Mouse (Mus musculus) CH12.LX (cell line): ENCODE measurements around the gene Ifngr2.
A peak's percentile ranks its signal among the peaks of the same experiment; 100 is the strongest.

Source experiments
- CHD2 ChIP-seq: IDR thresholded peaks from 2 replicates; pipeline ENCODE4 v1.6.1; 2011; ENCODE audit warnings: low read length, improper control_type of control experiment
- CTCF ChIP-seq, 2 experiments: IDR thresholded peaks in 1 of 2; conservative IDR thresholded peaks in 1 of 2; 2 replicates each; pipeline ENCODE4 v1.5.1; 2011 to 2012; ENCODE audit warnings: low read depth in 2 of 2, low read length in 2 of 2, improper control_type of control experiment in 1 of 2, inconsistent platforms in 1 of 2, mild to moderate bottlenecking in 1 of 2, moderate library complexity in 1 of 2
- ETS1 ChIP-seq: conservative IDR thresholded peaks from 2 replicates; pipeline ENCODE4 v1.6.1; 2012; ENCODE audit warnings: low read depth, mild to moderate bottlenecking, inconsistent platforms, low read length, improper control_type of control experiment, moderate library complexity
- POLR2A ChIP-seq: IDR thresholded peaks from 2 replicates; pipeline ENCODE4 v1.6.1; 2011; ENCODE audit warnings: low read depth, mild to moderate bottlenecking, improper control_type of control experiment, low read length
- ZC3H11A ChIP-seq: IDR thresholded peaks from 2 replicates; pipeline ENCODE4 v1.6.1; 2012; ENCODE audit warnings: low read depth, mild to moderate bottlenecking, inconsistent platforms, low read length, improper control_type of control experiment

- TF ChIP-seq CTCF (conservative IDR thresholded peaks at IDR 0.05 in 1 of 2, IDR thresholded peaks at IDR 0.05 in 1 of 2; ENCODE audit: low read depth in 2 of 2, low read length in 2 of 2) (no peak; a peak in 1 of 4 replicates), POLR2A (no peak), ZC3H11A (no peak), ETS1 (0 out of 2 replicates have a peak, but pooled peaks have one; percentile 16), CHD2 (no peak)
These were observed 54.8 kb downstream of the Ifngr2 start for GRCm38 (mm10) chr16:91601693-91602092.
